Mouse (Mus musculus) right cerebral cortex, adult 18-20 months (tissue): ENCODE data around the gene Tas2r106.

Source experiments
- DNase-seq: peaks from one replicate; pipeline ENCODE4 v3.0.0; 2022; ENCODE audit warnings: mixed read lengths

Gene Tas2r106

DNA sequence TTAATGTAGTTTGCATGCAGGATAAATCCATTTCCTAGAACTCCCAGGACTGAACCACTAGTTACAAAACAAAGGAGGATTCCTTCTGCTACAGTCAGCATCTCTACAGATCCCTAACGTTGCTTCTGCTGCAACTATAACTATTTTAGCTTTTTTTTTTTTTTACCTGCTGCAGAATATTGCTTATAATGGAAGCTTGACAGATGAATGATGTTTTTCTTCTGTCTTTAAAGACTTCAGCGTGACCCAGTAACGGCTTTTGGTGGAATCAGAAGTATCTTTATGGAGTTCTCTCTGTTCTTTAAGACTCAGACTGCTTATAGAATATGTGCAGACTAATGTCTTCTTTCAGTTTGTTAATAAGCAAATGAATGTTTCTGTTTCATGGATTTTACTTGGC, at the start of gene Tas2r106:
Gene Tas2r106 (minus strand): TSS at position 101 of the 400 bp plus-strand sequence.
- no peak for DNase-seq

DNA sequence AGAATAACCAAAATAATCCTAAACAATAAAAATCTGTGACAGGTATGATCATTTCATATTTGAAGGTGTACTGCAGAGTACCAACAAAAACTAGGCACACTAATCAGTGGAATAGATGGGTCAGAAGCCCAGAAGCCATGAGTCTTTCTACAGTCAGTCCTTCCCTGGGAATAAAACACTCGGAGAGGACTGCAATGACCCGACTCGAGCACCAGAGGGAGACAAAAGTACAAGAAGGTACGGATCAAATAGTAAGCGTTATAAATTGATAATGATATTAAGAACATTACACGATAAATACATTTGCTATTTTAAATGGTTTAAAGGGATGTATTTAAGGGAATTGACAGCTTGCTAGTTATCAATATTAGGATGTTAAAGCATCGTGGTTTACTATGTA, 34.1 kb upstream of the Tas2r106 start:
- DNase-seq, result no peak

DNA sequence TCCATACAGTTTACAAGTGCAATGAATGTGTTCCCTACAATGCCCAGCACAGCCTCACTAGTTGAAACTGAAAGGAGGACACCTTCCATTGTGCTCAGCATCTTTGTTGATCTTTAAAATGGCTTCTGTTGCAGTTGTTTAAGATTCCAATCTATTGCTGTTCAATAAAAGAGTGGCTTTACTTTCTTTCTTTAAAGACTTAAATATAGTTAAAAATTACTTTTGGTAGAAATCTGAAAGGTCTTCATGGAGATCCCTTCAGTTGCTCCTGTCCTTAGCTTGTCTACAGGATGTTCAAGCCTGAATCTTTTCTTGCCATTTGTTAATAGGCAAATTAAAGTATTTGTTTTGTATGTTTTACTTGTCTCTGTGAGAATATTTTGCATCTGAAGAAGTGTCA, 11.3 kb upstream of the Tas2r106 start, which contains the start of gene Tas2r114:
Gene Tas2r114 (minus strand): TSS at position 101 of the 400 bp plus-strand sequence.
- no peak for DNase-seq

DNA sequence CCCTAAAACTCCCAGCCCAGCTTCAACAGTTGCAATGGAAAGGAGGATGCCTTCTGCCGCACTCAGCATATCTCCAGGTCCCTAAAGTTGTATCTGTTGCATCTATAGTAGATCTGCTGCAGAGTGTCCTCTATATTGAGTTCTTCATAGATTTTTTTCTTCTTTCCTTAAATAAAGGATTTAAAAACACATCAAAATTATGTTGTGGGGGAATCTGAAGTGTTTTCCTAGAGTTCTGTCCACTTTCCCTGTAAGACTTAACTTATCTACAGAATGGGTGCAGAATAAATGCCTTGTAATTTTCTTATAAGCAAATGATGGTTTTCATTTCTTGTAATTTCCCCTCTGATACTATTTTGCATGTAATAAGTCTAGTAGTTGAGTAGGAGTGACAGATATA, 8.7 kb upstream of the Tas2r106 start, which contains the start of gene Tas2r105:
Gene Tas2r105 (minus strand): TSS at position 101 of the 400 bp plus-strand sequence.
- no peak for DNase-seq

DNA sequence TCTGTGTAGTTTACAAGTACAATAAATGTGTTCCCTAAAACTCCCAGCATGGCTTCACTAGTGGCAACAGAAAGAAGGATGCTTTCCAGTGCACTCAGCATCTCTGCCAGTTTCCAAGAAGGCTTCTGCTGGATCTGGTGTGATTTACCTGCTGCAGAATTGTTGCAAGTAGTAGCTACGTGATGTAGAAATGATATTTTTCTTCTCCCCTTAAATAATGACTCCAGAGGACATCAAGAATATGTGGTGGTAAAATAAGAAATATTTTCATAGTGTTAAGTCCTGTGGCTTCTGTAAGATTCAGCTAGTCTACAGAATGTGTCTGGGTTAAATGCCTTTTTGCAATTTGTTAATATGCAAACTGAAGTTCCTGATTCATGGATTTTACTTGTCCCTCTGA, 7.0 kb upstream of the Tas2r106 start, which contains the start of gene Tas2r104:
Gene Tas2r104 (minus strand): TSS at position 101 of the 400 bp plus-strand sequence.
- no peak for DNase-seq

DNA sequence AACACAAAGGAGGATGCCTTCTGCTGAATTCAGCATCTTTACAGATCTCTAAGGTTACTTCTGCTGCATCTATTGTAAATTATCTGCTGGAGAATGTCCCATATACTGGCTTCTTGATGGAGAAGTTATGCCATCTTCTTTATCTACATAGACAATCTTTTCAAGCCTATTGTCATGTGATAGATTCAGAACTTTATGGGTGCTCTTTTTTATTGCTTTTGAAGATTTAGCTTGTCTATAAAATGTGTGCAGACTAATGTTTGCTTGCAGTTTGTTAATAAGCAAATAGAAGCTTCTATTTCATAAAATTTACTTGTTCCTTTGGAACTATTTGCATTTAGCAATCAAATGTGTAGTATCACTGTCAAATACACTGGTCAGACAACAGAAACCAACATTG, 18.6 kb downstream of the Tas2r106 start, which contains the start of gene Tas2r107:
Gene Tas2r107 (minus strand): TSS at position 101 of the 400 bp plus-strand sequence.
- no peak for DNase-seq

DNA sequence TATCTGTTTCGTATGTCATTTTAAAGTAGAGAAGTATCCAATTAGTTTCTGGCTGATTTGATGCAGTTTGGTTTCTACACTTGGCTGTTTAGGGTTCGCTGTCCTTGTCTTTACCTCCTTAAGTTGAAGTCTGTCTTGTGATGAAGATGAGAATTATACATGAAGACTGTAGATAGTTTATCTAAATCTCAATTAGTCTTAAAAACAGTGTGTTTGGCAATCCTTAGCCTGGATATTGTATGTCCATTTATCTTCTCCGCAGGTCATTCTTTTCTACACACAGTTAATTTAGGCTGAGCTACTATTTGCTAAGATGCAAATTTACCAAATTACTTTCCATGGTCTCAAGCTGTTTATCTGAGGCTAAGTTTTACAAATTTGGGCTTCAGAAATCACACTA, 47.9 kb downstream of the Tas2r106 start, which contains the start of gene Tas2r130:
Gene Tas2r130 (minus strand): TSS at position 101 of the 400 bp plus-strand sequence.
- DNase-seq, result no peak
